Mouse (Mus musculus) cortical plate, adult 2 months (tissue): ENCODE results near the gene Nop58.

Source experiments
- CTCF ChIP-seq: fragments of 200-500 bp; IDR thresholded peaks from 2 replicates; pipeline ENCODE4 v1.5.1; 2011; ENCODE audit warnings: mild to moderate bottlenecking, control low read depth, low read length; ENCODE audit not compliant: insufficient read depth; ENCODE audit errors: extremely low read depth
- POLR2A ChIP-seq: fragments of 200-500 bp; IDR thresholded peaks from 2 replicates; pipeline ENCODE4 v1.6.1; 2011; ENCODE audit warnings: mild to moderate bottlenecking, low read length, control low read depth; ENCODE audit not compliant: insufficient read depth; ENCODE audit errors: extremely low read depth

- TF ChIP-seq CTCF (no peak), POLR2A (no peak)
Observed at GRCm38 (mm10) chr1:59725661-59726060, 40.9 kb downstream of the Nop58 start.
